Mouse (Mus musculus): ENCODE measurements at regions not wholly inside any gene's neighbourhood (a gene's known extent, or its start where the extent isn't known, plus 50 kb on each side); places are given as distances from the start of the nearest gene placed in this dataset.

DNA sequence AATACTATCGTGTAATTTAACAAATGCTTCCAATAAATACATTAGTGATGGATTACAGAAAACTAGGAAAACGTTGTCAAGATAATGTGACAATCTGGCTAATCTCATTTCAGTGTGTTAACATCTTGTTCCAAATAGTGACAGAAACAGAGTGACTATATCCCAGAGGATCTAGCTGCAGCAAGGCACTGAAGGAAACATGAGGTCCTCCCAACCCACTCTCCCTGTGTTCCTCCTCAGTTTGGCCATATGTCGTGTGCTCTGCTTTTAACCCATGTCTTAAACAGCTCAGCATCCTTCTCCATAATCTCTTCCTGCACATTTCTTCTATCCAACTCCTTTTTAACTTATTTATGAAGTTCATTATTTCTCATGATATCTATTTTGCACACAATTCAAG, 223.6 kb upstream of the Lyplal1 start:
- TF ChIP-seq CTCF (IDR thresholded peaks at IDR 0.05; ENCODE audit: low read depth) (no peak), EP300 (optimal IDR thresholded peaks at IDR 0.05) (no peak)
